Mouse (Mus musculus): ENCODE measurements around the gene Hmgcs1.

Hmgcs1 gene

GRCm38 (mm10) chr13:119723368-119723767 lies 33.2 kb downstream of the Hmgcs1 start:
- Histone ChIP-seq H3K4me3 (replicated peaks; ENCODE audit: low read length) (no peak overlapping the region), H3K4me1 (replicated peaks; ENCODE audit: low read depth, low read length) (peaks cover 8% of the 10 kb centered on the region), H3K9me3 (ENCODE audit: low read length) (no peaks in the 10 kb centered on the region), H3K36me3 (ENCODE audit: insufficient read depth, low read length) (no peaks in the 10 kb centered on the region), H3K27me3 (ENCODE audit: insufficient read depth, low read length) (peaks cover 11% of the 10 kb centered on the region)
- TF ChIP-seq POU5F1 (IDR thresholded peaks at IDR 0.05; ENCODE audit: borderline replicate concordance, low read length) (no peak), NANOG (IDR thresholded peaks at IDR 0.05; ENCODE audit: borderline replicate concordance, low read length) (no peak)

DNA sequence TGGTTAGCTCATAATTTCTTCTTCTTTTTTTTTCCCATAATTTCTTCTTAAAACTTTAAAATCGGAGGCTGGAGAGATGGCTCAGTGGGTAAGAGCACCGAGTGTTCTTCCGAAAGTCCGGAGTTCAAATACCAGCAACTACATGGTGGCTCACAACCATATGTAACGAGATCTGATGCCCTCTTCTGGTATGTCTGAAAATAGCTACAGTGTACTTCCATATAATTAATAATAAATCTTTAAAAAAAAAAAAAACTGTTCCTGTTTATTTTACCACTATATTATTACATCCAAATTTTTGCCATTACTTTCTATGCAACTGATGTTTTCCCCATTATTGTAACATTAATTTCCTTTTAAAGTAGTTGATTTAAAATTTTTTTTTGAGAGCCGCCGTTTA lies 34.4 kb downstream of the Hmgcs1 start:
- H3K9me3 ChIP-seq (ENCODE audit: low read length), result no peaks in the 10 kb centered on the region
- H3K4me1 ChIP-seq (replicated peaks; ENCODE audit: low read depth, low read length), result peaks cover 8% of the 10 kb centered on the region
- no peak overlapping the region for H3K4me3 ChIP-seq (replicated peaks; ENCODE audit: low read length)
- H3K27me3 ChIP-seq (ENCODE audit: insufficient read depth, low read length), result peaks cover 11% of the 10 kb centered on the region
- TF ChIP-seq CTCF (conservative IDR thresholded peaks at IDR 0.05; ENCODE audit: low read length) (no peak), NANOG (IDR thresholded peaks at IDR 0.05; ENCODE audit: borderline replicate concordance, low read length) (no peak), POU5F1 (IDR thresholded peaks at IDR 0.05; ENCODE audit: borderline replicate concordance, low read length) (no peak)
- H3K36me3 ChIP-seq (ENCODE audit: insufficient read depth, low read length), result no peaks in the 10 kb centered on the region

DNA sequence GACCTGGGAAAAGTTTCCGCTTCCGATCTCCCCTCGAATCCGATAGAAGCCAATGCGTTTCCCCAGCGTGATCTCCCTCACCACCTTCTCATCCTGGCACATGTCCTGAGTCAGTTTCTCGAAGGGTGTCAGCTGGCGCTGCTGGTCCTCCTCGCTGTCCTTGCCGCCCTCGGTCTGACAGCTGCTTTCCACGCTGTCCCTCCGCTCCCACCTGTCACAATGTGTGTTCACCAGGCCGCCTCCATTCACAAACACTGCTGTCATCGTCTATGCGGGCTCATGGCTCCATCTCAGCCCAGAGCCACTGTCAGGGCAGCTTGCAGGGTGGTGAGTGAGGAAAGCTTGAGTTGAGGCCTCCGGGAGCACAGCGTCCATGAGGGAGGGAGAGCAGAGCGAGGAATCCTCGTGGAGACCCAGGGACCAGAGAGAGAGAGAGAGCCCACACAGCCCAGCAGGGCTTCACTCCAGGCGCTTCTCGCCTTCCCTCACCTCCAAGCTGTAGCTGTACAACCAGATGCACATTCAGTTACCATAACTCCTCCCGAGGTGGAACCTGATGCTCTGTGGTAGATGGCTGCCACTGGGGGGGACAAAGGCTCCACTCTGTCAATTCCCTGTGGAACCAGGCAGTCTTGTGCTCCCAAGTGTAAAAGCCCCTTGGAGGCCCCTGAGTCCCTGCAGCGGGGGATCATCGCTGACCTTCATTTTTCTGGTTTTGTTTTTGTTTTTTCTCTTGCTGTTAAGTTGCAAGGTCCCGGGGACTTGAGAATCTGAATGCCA lies 37.6 kb downstream of the Hmgcs1 start:
- TF ChIP-seq POU5F1 (IDR thresholded peaks at IDR 0.05; ENCODE audit: borderline replicate concordance, low read length) (no peak), NANOG (IDR thresholded peaks at IDR 0.05; ENCODE audit: borderline replicate concordance, low read length) (no peak), CTCF (conservative IDR thresholded peaks at IDR 0.05; ENCODE audit: low read length) (no peak)
- Histone ChIP-seq H3K36me3 (ENCODE audit: insufficient read depth, low read length) (no peaks in the 10 kb centered on the region), H3K4me3 (replicated peaks; ENCODE audit: low read length) (peak overlapping the region; percentile 50), H3K4me1 (replicated peaks; ENCODE audit: low read depth, low read length) (peaks cover 8% of the 10 kb centered on the region), H3K27me3 (ENCODE audit: insufficient read depth, low read length) (peaks cover 11% of the 10 kb centered on the region), H3K9me3 (ENCODE audit: low read length) (no peaks in the 10 kb centered on the region)

GRCm38 (mm10) chr13:119729406-119729805 lies 39.2 kb downstream of the Hmgcs1 start:
- peaks cover 11% of the 10 kb centered on the region for H3K27me3 ChIP-seq (ENCODE audit: insufficient read depth, low read length)
- no peaks in the 10 kb centered on the region for H3K36me3 ChIP-seq (ENCODE audit: insufficient read depth, low read length)
- no peak overlapping the region for H3K4me3 ChIP-seq (replicated peaks; ENCODE audit: low read length)
- TF ChIP-seq NANOG (IDR thresholded peaks at IDR 0.05; ENCODE audit: borderline replicate concordance, low read length) (no peak), CTCF (conservative IDR thresholded peaks at IDR 0.05; ENCODE audit: low read length) (no peak)
- H3K9me3 ChIP-seq (ENCODE audit: low read length), result no peaks in the 10 kb centered on the region
- peaks cover 8% of the 10 kb centered on the region for H3K4me1 ChIP-seq (replicated peaks; ENCODE audit: low read depth, low read length)

DNA sequence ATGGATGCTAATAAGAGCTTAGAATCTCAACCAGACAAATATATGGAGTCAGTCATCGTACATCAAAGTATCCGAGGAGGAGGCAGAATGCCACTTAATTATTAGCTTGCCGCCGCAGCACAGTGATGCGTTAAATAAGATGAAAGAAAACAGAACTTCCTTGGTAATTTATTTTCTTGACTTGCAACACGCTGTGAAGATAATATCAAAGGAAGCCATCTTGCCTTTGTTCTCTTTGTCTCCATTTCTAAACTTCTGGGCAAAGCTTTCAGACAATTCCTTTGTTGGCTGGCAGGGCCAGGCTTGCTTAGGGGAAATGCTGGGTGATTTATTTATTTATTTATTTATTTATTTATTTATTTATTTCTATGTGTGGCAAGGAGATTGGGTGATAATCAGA lies 41.3 kb downstream of the Hmgcs1 start:
- Histone ChIP-seq H3K9me3 (ENCODE audit: low read length) (no peaks in the 10 kb centered on the region), H3K36me3 (ENCODE audit: insufficient read depth, low read length) (no peaks in the 10 kb centered on the region), H3K4me3 (replicated peaks; ENCODE audit: low read length) (no peak overlapping the region), H3K27me3 (ENCODE audit: insufficient read depth, low read length) (peaks cover 11% of the 10 kb centered on the region), H3K4me1 (replicated peaks; ENCODE audit: low read depth, low read length) (peaks cover 8% of the 10 kb centered on the region)
- TF ChIP-seq NANOG (IDR thresholded peaks at IDR 0.05; ENCODE audit: borderline replicate concordance, low read length) (no peak), CTCF (conservative IDR thresholded peaks at IDR 0.05; ENCODE audit: low read length) (no peak), POU5F1 (IDR thresholded peaks at IDR 0.05; ENCODE audit: borderline replicate concordance, low read length) (no peak)

- 0 out of 2 replicates have a peak, but pooled peaks cover 3% of the 10 kb centered on the region for H3K27me3 ChIP-seq (ENCODE audit: insufficient read depth, low read length)
- no peaks in the 10 kb centered on the region for H3K36me3 ChIP-seq (ENCODE audit: insufficient read depth, low read length)
- peak overlapping the region; percentile 52 for H3K4me3 ChIP-seq (replicated peaks; ENCODE audit: low read length)
- TF ChIP-seq POU5F1 (IDR thresholded peaks at IDR 0.05; ENCODE audit: borderline replicate concordance, low read length) (no peak), CTCF (conservative IDR thresholded peaks at IDR 0.05; ENCODE audit: low read length) (no peak), NANOG (IDR thresholded peaks at IDR 0.05; ENCODE audit: borderline replicate concordance, low read length) (no peak)
- no peaks in the 10 kb centered on the region for H3K9me3 ChIP-seq (ENCODE audit: low read length)
- H3K4me1 ChIP-seq (replicated peaks; ENCODE audit: low read depth, low read length), result peaks cover 31% of the 10 kb centered on the region
Measured at GRCm38 (mm10) chr13:119741390-119742237, 51.4 kb downstream of the Hmgcs1 start.

GRCm38 (mm10) chr13:119742711-119743415 lies 52.7 kb downstream of the Hmgcs1 start:
- H3K9me3 ChIP-seq (ENCODE audit: low read length), result no peaks in the 10 kb centered on the region
- no peaks in the 10 kb centered on the region for H3K36me3 ChIP-seq (ENCODE audit: insufficient read depth, low read length)
- no peak for TF ChIP-seq POU5F1 (IDR thresholded peaks at IDR 0.05; ENCODE audit: borderline replicate concordance, low read length)
- no peak for TF ChIP-seq NANOG (IDR thresholded peaks at IDR 0.05; ENCODE audit: borderline replicate concordance, low read length)
- TF ChIP-seq CTCF (conservative IDR thresholded peaks at IDR 0.05; ENCODE audit: low read length), result no peak
- H3K27me3 ChIP-seq (ENCODE audit: insufficient read depth, low read length), result 0 out of 2 replicates have a peak, but pooled peaks cover 3% of the 10 kb centered on the region
- no peak overlapping the region for H3K4me3 ChIP-seq (replicated peaks; ENCODE audit: low read length)
- H3K4me1 ChIP-seq (replicated peaks; ENCODE audit: low read depth, low read length), result peaks cover 31% of the 10 kb centered on the region

- H3K4me1 ChIP-seq (replicated peaks; ENCODE audit: low read depth, low read length), result peaks cover 31% of the 10 kb centered on the region
- H3K4me3 ChIP-seq (replicated peaks; ENCODE audit: low read length), result no peak overlapping the region
- H3K27me3 ChIP-seq (ENCODE audit: insufficient read depth, low read length), result 0 out of 2 replicates have a peak, but pooled peaks cover 3% of the 10 kb centered on the region
- no peaks in the 10 kb centered on the region for H3K9me3 ChIP-seq (ENCODE audit: low read length)
- TF ChIP-seq POU5F1 (IDR thresholded peaks at IDR 0.05; ENCODE audit: borderline replicate concordance, low read length), result no peak
- TF ChIP-seq NANOG (IDR thresholded peaks at IDR 0.05; ENCODE audit: borderline replicate concordance, low read length), result no peak
- no peak for TF ChIP-seq CTCF (conservative IDR thresholded peaks at IDR 0.05; ENCODE audit: low read length)
- H3K36me3 ChIP-seq (ENCODE audit: insufficient read depth, low read length), result no peaks in the 10 kb centered on the region
Measured at GRCm38 (mm10) chr13:119743470-119743869, 53.3 kb downstream of the Hmgcs1 start.
